Mouse (Mus musculus): ENCODE measurements at regions not wholly inside any gene's neighbourhood (a gene's known extent, or its start where the extent isn't known, plus 50 kb on each side); places are given as distances from the start of the nearest gene placed in this dataset.

GRCm38 (mm10) chr1:128782286-128782685 lies 190.2 kb upstream of the Cxcr4 start:
- Histone ChIP-seq H3K4me1 (replicated peaks; ENCODE audit: control insufficient read depth in 2 of 2, insufficient read depth in 2 of 2, low read length in 1 of 2) (no peaks in the 10 kb centered on the region), H3K9ac (replicated peaks) (no peak overlapping the region), H3K36me3 (replicated peaks; ENCODE audit: control insufficient read depth, insufficient read depth, low read depth) (no peaks in the 10 kb centered on the region), H3K4me3 (ENCODE audit: insufficient read depth in 1 of 2, low read depth in 2 of 2, low read length in 2 of 2) (no peak overlapping the region), H3K4me2 (ENCODE audit: low read depth) (no peak overlapping the region), H3K27ac (no peak overlapping the region), H3K27me3 (ENCODE audit: control insufficient read depth, insufficient read depth, low read length) (no peaks in the 10 kb centered on the region), H3K9me3 (ENCODE audit: control insufficient read depth, low read length) (no peaks in the 10 kb centered on the region)
- DNase-seq (ENCODE audit: low read depth in 3 of 3, low spot score in 3 of 3) (no peak), ATAC-seq (ENCODE audit: insufficient read depth) (no peak)
- TF ChIP-seq CTCF (IDR thresholded peaks at IDR 0.05; ENCODE audit: low read depth) (no peak), EP300 (IDR thresholded peaks at IDR 0.05; ENCODE audit: low read depth) (no peak)
- WGBS (ENCODE audit: insufficient replicate concordance) = 62% methylated on average over 2 of the region's 2 CpGs

GRCm38 (mm10) chr1:128781871-128782270 lies 189.8 kb upstream of the Cxcr4 start:
- Histone ChIP-seq H3K36me3 (replicated peaks; ENCODE audit: control insufficient read depth, insufficient read depth, low read depth) (no peaks in the 10 kb centered on the region), H3K4me2 (ENCODE audit: low read depth) (no peak overlapping the region), H3K9me3 (ENCODE audit: control insufficient read depth, low read length) (no peaks in the 10 kb centered on the region), H3K4me3 (ENCODE audit: insufficient read depth in 1 of 2, low read depth in 2 of 2, low read length in 2 of 2) (no peak overlapping the region), H3K4me1 (replicated peaks; ENCODE audit: control insufficient read depth in 2 of 2, insufficient read depth in 2 of 2, low read length in 1 of 2) (no peaks in the 10 kb centered on the region), H3K9ac (replicated peaks) (no peak overlapping the region), H3K27ac (no peak overlapping the region), H3K27me3 (ENCODE audit: control insufficient read depth, insufficient read depth, low read length) (no peaks in the 10 kb centered on the region)
- no peak for TF ChIP-seq EP300 (IDR thresholded peaks at IDR 0.05; ENCODE audit: low read depth)
- TF ChIP-seq CTCF (IDR thresholded peaks at IDR 0.05; ENCODE audit: low read depth) = no peak
- DNase-seq (ENCODE audit: low read depth in 3 of 3, low spot score in 3 of 3) = no peak
- no peak for ATAC-seq (ENCODE audit: insufficient read depth)
- WGBS (ENCODE audit: insufficient replicate concordance) = 61% methylated on average over 7 of the region's 7 CpGs

- DNase-seq (ENCODE audit: low read depth in 3 of 3, low spot score in 3 of 3) (no peak), ATAC-seq (ENCODE audit: insufficient read depth) (no peak)
- H3K4me3 ChIP-seq (ENCODE audit: insufficient read depth in 1 of 2, low read depth in 2 of 2, low read length in 2 of 2) = no peak overlapping the region
- no peaks in the 10 kb centered on the region for H3K4me1 ChIP-seq (replicated peaks; ENCODE audit: control insufficient read depth in 2 of 2, insufficient read depth in 2 of 2, low read length in 1 of 2)
- TF ChIP-seq CTCF (IDR thresholded peaks at IDR 0.05; ENCODE audit: low read depth) (no peak), EP300 (IDR thresholded peaks at IDR 0.05; ENCODE audit: low read depth) (no peak)
- H3K27me3 ChIP-seq (ENCODE audit: control insufficient read depth, insufficient read depth, low read length) = no peaks in the 10 kb centered on the region
- no peaks in the 10 kb centered on the region for H3K36me3 ChIP-seq (replicated peaks; ENCODE audit: control insufficient read depth, insufficient read depth, low read depth)
- WGBS (ENCODE audit: insufficient replicate concordance) = 65% methylated on average over 4 of the region's 4 CpGs
- H3K9me3 ChIP-seq (ENCODE audit: control insufficient read depth, low read length) = no peaks in the 10 kb centered on the region
- H3K9ac ChIP-seq (replicated peaks) = no peak overlapping the region
- H3K27ac ChIP-seq = no peak overlapping the region
- H3K4me2 ChIP-seq (ENCODE audit: low read depth) = no peak overlapping the region
These were observed 189.2 kb upstream of the Cxcr4 start for GRCm38 (mm10) chr1:128781311-128781710.

GRCm38 (mm10) chr1:128779586-128780158 lies 187.6 kb upstream of the Cxcr4 start:
- Histone ChIP-seq H3K4me3 (ENCODE audit: insufficient read depth in 1 of 2, low read depth in 2 of 2, low read length in 2 of 2) (no peak overlapping the region), H3K4me1 (replicated peaks; ENCODE audit: control insufficient read depth in 2 of 2, insufficient read depth in 2 of 2, low read length in 1 of 2) (no peaks in the 10 kb centered on the region), H3K27me3 (ENCODE audit: control insufficient read depth, insufficient read depth, low read length) (no peaks in the 10 kb centered on the region), H3K9ac (replicated peaks) (no peak overlapping the region), H3K9me3 (ENCODE audit: control insufficient read depth, low read length) (no peaks in the 10 kb centered on the region), H3K27ac (no peak overlapping the region), H3K4me2 (ENCODE audit: low read depth) (no peak overlapping the region), H3K36me3 (replicated peaks; ENCODE audit: control insufficient read depth, insufficient read depth, low read depth) (no peaks in the 10 kb centered on the region)
- TF ChIP-seq CTCF (IDR thresholded peaks at IDR 0.05; ENCODE audit: low read depth) (no peak), EP300 (IDR thresholded peaks at IDR 0.05; ENCODE audit: low read depth) (no peak)
- 78% methylated on average over 5 of the region's 5 CpGs for WGBS (ENCODE audit: insufficient replicate concordance)
- no peak for DNase-seq (ENCODE audit: low read depth in 3 of 3, low spot score in 3 of 3)
- no peak for ATAC-seq (ENCODE audit: insufficient read depth)

GRCm38 (mm10) chr1:128772440-128772839 lies 180.3 kb upstream of the Cxcr4 start:
- Histone ChIP-seq H3K4me3 (ENCODE audit: insufficient read depth in 1 of 2, low read depth in 2 of 2, low read length in 2 of 2) (no peak overlapping the region), H3K36me3 (replicated peaks; ENCODE audit: control insufficient read depth, insufficient read depth, low read depth) (no peaks in the 10 kb centered on the region), H3K4me1 (replicated peaks; ENCODE audit: control insufficient read depth in 2 of 2, insufficient read depth in 2 of 2, low read length in 1 of 2) (no peaks in the 10 kb centered on the region), H3K27me3 (ENCODE audit: control insufficient read depth, insufficient read depth, low read length) (no peaks in the 10 kb centered on the region), H3K9ac (replicated peaks) (no peak overlapping the region), H3K4me2 (ENCODE audit: low read depth) (no peak overlapping the region), H3K9me3 (ENCODE audit: control insufficient read depth, low read length) (no peaks in the 10 kb centered on the region), H3K27ac (no peak overlapping the region)
- ATAC-seq (ENCODE audit: insufficient read depth) (no peak), DNase-seq (ENCODE audit: low read depth in 3 of 3, low spot score in 3 of 3) (no peak)
- TF ChIP-seq EP300 (IDR thresholded peaks at IDR 0.05; ENCODE audit: low read depth) (no peak), CTCF (IDR thresholded peaks at IDR 0.05; ENCODE audit: low read depth) (no peak)
- WGBS (ENCODE audit: insufficient replicate concordance) = 41% methylated on average over 3 of the region's 3 CpGs

Measured in liver, embryonic 14.5 days (tissue).